Mouse (Mus musculus): Measurements from ENCODE around the gene Plxnb3. TPM values are rescaled to one million over a fixed set of nuclear protein-coding genes. Genes with fewer than 3 reads are reported as not detected.
"Not testable (repeated sequence)": the region's sequence is repeated elsewhere in the genome, so short reads cannot be mapped to it uniquely, and the experiment has no call there.

The Plxnb3 gene
- total RNA-seq (2021), result under 1 TPM; 0.64 TPM
- long read RNA-seq, experiment 1, result 0 reads
- long read RNA-seq, experiment 2, partial matches to known transcripts, result 0 of 1 reads
- long read RNA-seq, experiment 2, other reads (novel, unspliced or antisense), result 1 of 1 reads

GRCm38 (mm10) chrX:73756334-73757140 is at the start of gene Plxnb3:
Plxnb3 (plus strand) TSS chrX:73757090.
- intact Hi-C loops (cut with DNase I), result no loop called here
- DNase-seq, result no peak

- intact Hi-C loops (cut with DNase I), result no loop called here
- peak in 1 of 2 experiments; percentile 19 for DNase-seq
These were observed 41.3 kb upstream of the Plxnb3 start for GRCm38 (mm10) chrX:73715476-73716108.

GRCm38 (mm10) chrX:73716109-73716661 is 40.7 kb upstream of the Plxnb3 start, which contains the start of the genes Bcap31 and Abcd1:
Bcap31 (minus strand) TSS chrX:73716175.
Abcd1 (plus strand) TSS chrX:73716597.
- DNase-seq, result peak; percentile 92
- intact Hi-C loops (cut with DNase I), result no loop called here

GRCm38 (mm10) chrX:73716709-73717545 is 40.0 kb upstream of the Plxnb3 start:
- intact Hi-C loops (cut with DNase I), result no loop called here
- peak in 1 of 2 experiments; percentile 22 for DNase-seq

- intact Hi-C loops (cut with DNase I), result no loop called here
These were observed 39.2 kb upstream of the Plxnb3 start for GRCm38 (mm10) chrX:73717667-73718066.

GRCm38 (mm10) chrX:73718271-73718670 is 38.6 kb upstream of the Plxnb3 start:
- intact Hi-C loops (cut with DNase I), result no loop called here
- peak; percentile 13 to 29 for DNase-seq

More at GRCm38 (mm10) chrX:73717667-73718066, 39.2 kb upstream of the Plxnb3 start:
- DNase-seq, result peak; percentile 4 to 14

- intact Hi-C loops (cut with DNase I), result no loop called here
- DNase-seq, result peak in 1 of 2 experiments; percentile 22
These were observed 38.1 kb upstream of the Plxnb3 start for GRCm38 (mm10) chrX:73718686-73719362.

GRCm38 (mm10) chrX:73730908-73731307 is 26.0 kb upstream of the Plxnb3 start:
- intact Hi-C loops (cut with DNase I), result no loop called here
- no peak for DNase-seq

GRCm38 (mm10) chrX:73738155-73738554 is 18.7 kb upstream of the Plxnb3 start:
- DNase-seq, result no peak
- intact Hi-C loops (cut with DNase I), result no loop called here

- intact Hi-C loops (cut with DNase I), result no loop called here
- no peak for DNase-seq
These were observed 17.7 kb upstream of the Plxnb3 start for GRCm38 (mm10) chrX:73739151-73739550.

- DNase-seq; intact Hi-C loops (cut with DNase I): not testable (repeated sequence)
These were observed 17.0 kb upstream of the Plxnb3 start for GRCm38 (mm10) chrX:73739841-73740240.

- intact Hi-C loops (cut with DNase I), result no loop called here
- no peak for DNase-seq
These were observed 12.0 kb upstream of the Plxnb3 start for GRCm38 (mm10) chrX:73744774-73745481.

GRCm38 (mm10) chrX:73748977-73749376 is 7.9 kb upstream of the Plxnb3 start:
- intact Hi-C loops (cut with DNase I), result no loop called here
- no peak for DNase-seq

- no peak for DNase-seq
- intact Hi-C loops (cut with DNase I), result no loop called here
These were observed 1.9 kb downstream of the Plxnb3 start for GRCm38 (mm10) chrX:73758611-73759290.

GRCm38 (mm10) chrX:73765311-73765710 is 8.4 kb downstream of the Plxnb3 start:
- intact Hi-C loops (cut with DNase I), result no loop called here
- DNase-seq, result no peak

- DNase-seq, result no peak
These were observed 10.4 kb downstream of the Plxnb3 start for GRCm38 (mm10) chrX:73767267-73767666.

GRCm38 (mm10) chrX:73774168-73774760 is 17.4 kb downstream of the Plxnb3 start, which contains the start of gene Srpk3:
Srpk3 (plus strand) TSS chrX:73774405.
- DNase-seq, result peak; percentile 23 to 28

More at GRCm38 (mm10) chrX:73767267-73767666, 10.4 kb downstream of the Plxnb3 start:
- intact Hi-C loops (cut with DNase I), result no loop called here

More at GRCm38 (mm10) chrX:73774168-73774760, 17.4 kb downstream of the Plxnb3 start, which contains the start of gene Srpk3:
- intact Hi-C loops (cut with DNase I), result no loop called here
